Mouse (Mus musculus): ENCODE data around the gene Insrr. TPM values are rescaled to one million over a fixed set of nuclear protein-coding genes. Genes with fewer than 3 reads are reported as not detected.

Insrr gene
- polyA plus RNA-seq, 1 experiment from 2014 or later: 0.83 TPM

- Histone ChIP-seq H3K9ac (ENCODE audit: low read depth, low read length) (no peak overlapping the region), H3K9me3 (ENCODE audit: control insufficient read depth, low read length) (no peaks in the 10 kb centered on the region), H3K36me3 (ENCODE audit: control insufficient read depth, insufficient read depth, low read length) (no peaks in the 10 kb centered on the region), H3K27me3 (ENCODE audit: control insufficient read depth, insufficient read depth, low read length) (no peaks in the 10 kb centered on the region), H3K4me2 (replicated peaks; ENCODE audit: low read depth, low read length) (no peak overlapping the region), H3K4me3 (ENCODE audit: low read depth, low read length) (no peak overlapping the region), H3K4me1 (replicated peaks; ENCODE audit: control insufficient read depth, insufficient read depth, low read length) (peaks cover 9% of the 10 kb centered on the region; the same call in 1 of the 2 replicates), H3K27ac (ENCODE audit: low read depth, low read length) (no peak overlapping the region)
- 52% methylated on average over 6 of the region's 6 CpGs for WGBS
- DNase-seq (ENCODE audit: low spot score) (no peak), ATAC-seq (ENCODE audit: low FRiP score) (no peak)
Observed at GRCm38 (mm10) chr3:87785626-87786214, 11.0 kb upstream of the Insrr start.

GRCm38 (mm10) chr3:87789248-87789647 is 7.5 kb upstream of the Insrr start:
- H3K4me2 ChIP-seq (replicated peaks; ENCODE audit: low read depth, low read length): no peak overlapping the region
- H3K27ac ChIP-seq (ENCODE audit: low read depth, low read length): 0 out of 2 replicates have a peak overlapping the region, but pooled peaks have one; percentile 14
- DNase-seq (ENCODE audit: low spot score) (no peak), ATAC-seq (ENCODE audit: low FRiP score) (peak; percentile 60)
- peaks cover 24% of the 10 kb centered on the region for H3K27me3 ChIP-seq (ENCODE audit: control insufficient read depth, insufficient read depth, low read length)
- peaks cover 9% of the 10 kb centered on the region; the same call in 1 of the 2 replicates for H3K4me1 ChIP-seq (replicated peaks; ENCODE audit: control insufficient read depth, insufficient read depth, low read length)
- WGBS: 48% methylated on average over 1 of the region's 1 CpGs
- H3K9me3 ChIP-seq (ENCODE audit: control insufficient read depth, low read length): no peaks in the 10 kb centered on the region
- H3K4me3 ChIP-seq (ENCODE audit: low read depth, low read length): no peak overlapping the region
- H3K36me3 ChIP-seq (ENCODE audit: control insufficient read depth, insufficient read depth, low read length): no peaks in the 10 kb centered on the region
- H3K9ac ChIP-seq (ENCODE audit: low read depth, low read length): no peak overlapping the region

- no peak overlapping the region for H3K27ac ChIP-seq (ENCODE audit: low read depth, low read length)
Observed at GRCm38 (mm10) chr3:87789768-87790167, 7.0 kb upstream of the Insrr start.

GRCm38 (mm10) chr3:87794922-87795325 is 1.8 kb upstream of the Insrr start, which contains the start of gene Ntrk1:
TSS of gene Ntrk1 (minus strand) at chr3:87795162.
- peaks cover 7% of the 10 kb centered on the region for H3K4me1 ChIP-seq (replicated peaks; ENCODE audit: control insufficient read depth, insufficient read depth, low read length)
- H3K4me3 ChIP-seq (ENCODE audit: low read depth, low read length): peak within 1 kb of the TSS; percentile 27
- peak within 1 kb of the TSS; percentile 3; the same call in 1 of the 2 replicates for H3K9ac ChIP-seq (ENCODE audit: low read depth, low read length)
- no peaks in the 10 kb centered on the region for H3K9me3 ChIP-seq (ENCODE audit: control insufficient read depth, low read length)
- H3K36me3 ChIP-seq (ENCODE audit: control insufficient read depth, insufficient read depth, low read length): no peaks in the 10 kb centered on the region
- ATAC-seq (ENCODE audit: low FRiP score) (peak; percentile 34; the same call in 1 of the 2 replicates), DNase-seq (ENCODE audit: low spot score) (peak; percentile 59)
- WGBS: under 1% methylated on average over 27 of the region's 47 CpGs
- H3K4me2 ChIP-seq (replicated peaks; ENCODE audit: low read depth, low read length): peak within 1 kb of the TSS; percentile 41
- no peak within 1 kb of the TSS for H3K27ac ChIP-seq (ENCODE audit: low read depth, low read length)
- H3K27me3 ChIP-seq (ENCODE audit: control insufficient read depth, insufficient read depth, low read length): peaks cover 66% of the 10 kb centered on the region

More at GRCm38 (mm10) chr3:87789768-87790167, 7.0 kb upstream of the Insrr start:
- peak; percentile 49 for DNase-seq (ENCODE audit: low spot score)
- Histone ChIP-seq H3K36me3 (ENCODE audit: control insufficient read depth, insufficient read depth, low read length) (no peaks in the 10 kb centered on the region), H3K4me1 (replicated peaks; ENCODE audit: control insufficient read depth, insufficient read depth, low read length) (peaks cover 11% of the 10 kb centered on the region; the same call in 1 of the 2 replicates), H3K9me3 (ENCODE audit: control insufficient read depth, low read length) (no peaks in the 10 kb centered on the region), H3K4me3 (ENCODE audit: low read depth, low read length) (no peak overlapping the region), H3K27me3 (ENCODE audit: control insufficient read depth, insufficient read depth, low read length) (peaks cover 29% of the 10 kb centered on the region), H3K4me2 (replicated peaks; ENCODE audit: low read depth, low read length) (no peak overlapping the region), H3K9ac (ENCODE audit: low read depth, low read length) (no peak overlapping the region)
- WGBS: 31% methylated on average over 5 of the region's 5 CpGs
- peak; percentile 56 for ATAC-seq (ENCODE audit: low FRiP score)

GRCm38 (mm10) chr3:87795336-87796277 is 1.1 kb upstream of the Insrr start:
- Histone ChIP-seq H3K27me3 (ENCODE audit: control insufficient read depth, insufficient read depth, low read length) (peaks cover 66% of the 10 kb centered on the region), H3K9ac (ENCODE audit: low read depth, low read length) (peak overlapping the region; percentile 3; the same call in 1 of the 2 replicates), H3K4me3 (ENCODE audit: low read depth, low read length) (peak overlapping the region; percentile 27), H3K36me3 (ENCODE audit: control insufficient read depth, insufficient read depth, low read length) (no peaks in the 10 kb centered on the region), H3K27ac (ENCODE audit: low read depth, low read length) (no peak overlapping the region), H3K4me2 (replicated peaks; ENCODE audit: low read depth, low read length) (peak overlapping the region; percentile 41), H3K4me1 (replicated peaks; ENCODE audit: control insufficient read depth, insufficient read depth, low read length) (peaks cover 4% of the 10 kb centered on the region), H3K9me3 (ENCODE audit: control insufficient read depth, low read length) (no peaks in the 10 kb centered on the region)
- 15% methylated on average over 33 of the region's 33 CpGs for WGBS
- ATAC-seq (ENCODE audit: low FRiP score): peak; percentile 60; the same call in 1 of the 2 replicates
- DNase-seq (ENCODE audit: low spot score): peak; percentile 86

GRCm38 (mm10) chr3:87801681-87802080 is 4.9 kb downstream of the Insrr start:
- no peak for DNase-seq (ENCODE audit: low spot score)
- no peak for ATAC-seq (ENCODE audit: low FRiP score)
- Histone ChIP-seq H3K4me1 (replicated peaks; ENCODE audit: control insufficient read depth, insufficient read depth, low read length) (peaks cover 2% of the 10 kb centered on the region), H3K9ac (ENCODE audit: low read depth, low read length) (no peak overlapping the region), H3K36me3 (ENCODE audit: control insufficient read depth, insufficient read depth, low read length) (no peaks in the 10 kb centered on the region), H3K27me3 (ENCODE audit: control insufficient read depth, insufficient read depth, low read length) (peaks cover 50% of the 10 kb centered on the region), H3K4me3 (ENCODE audit: low read depth, low read length) (no peak overlapping the region), H3K27ac (ENCODE audit: low read depth, low read length) (no peak overlapping the region), H3K9me3 (ENCODE audit: control insufficient read depth, low read length) (no peaks in the 10 kb centered on the region), H3K4me2 (replicated peaks; ENCODE audit: low read depth, low read length) (no peak overlapping the region)
- 71% methylated on average over 5 of the region's 5 CpGs for WGBS

GRCm38 (mm10) chr3:87804038-87804677 is 7.4 kb downstream of the Insrr start:
- WGBS: 5% methylated on average over 26 of the region's 26 CpGs

GRCm38 (mm10) chr3:87809322-87809962 is 12.7 kb downstream of the Insrr start:
- peak overlapping the region; percentile 14; the same call in 1 of the 2 replicates for H3K4me2 ChIP-seq (replicated peaks; ENCODE audit: low read depth, low read length)

More at GRCm38 (mm10) chr3:87804038-87804677, 7.4 kb downstream of the Insrr start:
- Histone ChIP-seq H3K9me3 (ENCODE audit: control insufficient read depth, low read length) (no peaks in the 10 kb centered on the region), H3K4me3 (ENCODE audit: low read depth, low read length) (0 out of 2 replicates have a peak overlapping the region, but pooled peaks have one; percentile 10), H3K4me1 (replicated peaks; ENCODE audit: control insufficient read depth, insufficient read depth, low read length) (no peaks in the 10 kb centered on the region), H3K4me2 (replicated peaks; ENCODE audit: low read depth, low read length) (peak overlapping the region; percentile 34), H3K27me3 (ENCODE audit: control insufficient read depth, insufficient read depth, low read length) (peaks cover 46% of the 10 kb centered on the region), H3K36me3 (ENCODE audit: control insufficient read depth, insufficient read depth, low read length) (no peaks in the 10 kb centered on the region), H3K27ac (ENCODE audit: low read depth, low read length) (no peak overlapping the region), H3K9ac (ENCODE audit: low read depth, low read length) (no peak overlapping the region)
- DNase-seq (ENCODE audit: low spot score) (no peak), ATAC-seq (ENCODE audit: low FRiP score) (no peak)

More at GRCm38 (mm10) chr3:87809322-87809962, 12.7 kb downstream of the Insrr start:
- no peak overlapping the region for H3K9ac ChIP-seq (ENCODE audit: low read depth, low read length)
- DNase-seq (ENCODE audit: low spot score): no peak
- 8% methylated on average over 28 of the region's 28 CpGs for WGBS
- no peak overlapping the region for H3K27ac ChIP-seq (ENCODE audit: low read depth, low read length)
- H3K4me3 ChIP-seq (ENCODE audit: low read depth, low read length): peak overlapping the region; percentile 8; the same call in 1 of the 2 replicates
- no peaks in the 10 kb centered on the region for H3K9me3 ChIP-seq (ENCODE audit: control insufficient read depth, low read length)
- peak; percentile 54; the same call in 1 of the 2 replicates for ATAC-seq (ENCODE audit: low FRiP score)
- H3K4me1 ChIP-seq (replicated peaks; ENCODE audit: control insufficient read depth, insufficient read depth, low read length): peaks cover 4% of the 10 kb centered on the region; the same call in 1 of the 2 replicates
- H3K27me3 ChIP-seq (ENCODE audit: control insufficient read depth, insufficient read depth, low read length): peaks cover 50% of the 10 kb centered on the region
- H3K36me3 ChIP-seq (ENCODE audit: control insufficient read depth, insufficient read depth, low read length): no peaks in the 10 kb centered on the region

All from hindbrain, embryonic 11.5 days (tissue).